Mouse (Mus musculus): Measurements from ENCODE around the gene Ccdc66.

Ccdc66 gene

GRCm38 (mm10) chr14:27507894-27508643 is at the start of gene Ccdc66:
Gene Ccdc66, minus strand, starts transcription at chr14:27508460.
- peak; percentile 93 to 96 for DNase-seq (ENCODE audit: low spot score in 2 of 2)

GRCm38 (mm10) chr14:27543838-27544426 is 35.7 kb upstream of the Ccdc66 start:
- no peak for DNase-seq (ENCODE audit: low spot score in 2 of 2)

- no peak for DNase-seq (ENCODE audit: low spot score in 2 of 2)
Measured at GRCm38 (mm10) chr14:27536441-27536840, 28.2 kb upstream of the Ccdc66 start.

GRCm38 (mm10) chr14:27524541-27524940 is 16.3 kb upstream of the Ccdc66 start:
- DNase-seq (ENCODE audit: low spot score in 2 of 2): no peak

GRCm38 (mm10) chr14:27508644-27509301 is 513 bp upstream of the Ccdc66 start:
- no peak for DNase-seq (ENCODE audit: low spot score in 2 of 2)

- no peak for DNase-seq (ENCODE audit: low spot score in 2 of 2)
Measured at GRCm38 (mm10) chr14:27501096-27501495, 7.2 kb downstream of the Ccdc66 start.

GRCm38 (mm10) chr14:27493516-27493915 is 14.7 kb downstream of the Ccdc66 start:
- DNase-seq (ENCODE audit: low spot score in 2 of 2): no peak

GRCm38 (mm10) chr14:27491399-27491798 is 16.9 kb downstream of the Ccdc66 start:
- DNase-seq (ENCODE audit: low spot score in 2 of 2): no peak

GRCm38 (mm10) chr14:27446963-27447362 is 61.3 kb downstream of the Ccdc66 start:
- DNase-seq (ENCODE audit: low spot score in 2 of 2): no peak

GRCm38 (mm10) chr14:27444851-27445281 is 63.4 kb downstream of the Ccdc66 start:
- no peak for DNase-seq (ENCODE audit: low spot score in 2 of 2)

- DNase-seq (ENCODE audit: low spot score in 2 of 2): no peak
Measured at GRCm38 (mm10) chr14:27440921-27441320, 67.3 kb downstream of the Ccdc66 start.

- DNase-seq (ENCODE audit: low spot score in 2 of 2): no peak
Measured at GRCm38 (mm10) chr14:27436826-27437225, 71.4 kb downstream of the Ccdc66 start.

GRCm38 (mm10) chr14:27436116-27436515 is 72.1 kb downstream of the Ccdc66 start:
- no peak for DNase-seq (ENCODE audit: low spot score in 2 of 2)

GRCm38 (mm10) chr14:27432064-27432463 is 76.2 kb downstream of the Ccdc66 start:
- no peak for DNase-seq (ENCODE audit: low spot score in 2 of 2)

Data from spleen, postnatal 4 days (tissue).